Mouse (Mus musculus) heart, embryonic 13.5 days (tissue): Measurements from ENCODE around the gene Gm21454. TPM values are rescaled to one million over a fixed set of nuclear protein-coding genes. Genes with fewer than 3 reads are reported as not detected.
"Not testable (repeated sequence)": the region's sequence is repeated elsewhere in the genome, so short reads cannot be mapped to it uniquely, and the experiment has no call there.

Experiments
- ATAC-seq: fragments of 200-750 bp; cut with Nextera tagmentation; 2 replicates; pipeline ENCODE4 v1.8.0; 2017; ENCODE audit warnings: moderate TSS enrichment; ENCODE audit not compliant: insufficient number of reproducible peaks, low FRiP score, low TSS enrichment; ENCODE audit errors: extremely low read depth
- H3K27ac ChIP-seq: fragments of 300-500 bp; sonication (generic); replicated peaks from 2 replicates; pipeline ENCODE4 v1.5.1; 2015; ENCODE audit warnings: moderate library complexity, mild to moderate bottlenecking, inconsistent platforms
- H3K27me3 ChIP-seq: fragments of 300-500 bp; sonication (generic); replicated peaks from 2 replicates; pipeline ENCODE4 v1.6.1; 2015; ENCODE audit warnings: mild to moderate bottlenecking, inconsistent platforms
- H3K36me3 ChIP-seq: fragments of 300-500 bp; sonication (generic); 2 replicates; pipeline ENCODE4 v1.6.1; 2015; ENCODE audit warnings: mild to moderate bottlenecking, inconsistent platforms
- H3K4me1 ChIP-seq: fragments of 300-500 bp; sonication (generic); 2 replicates; pipeline ENCODE4 v1.6.1; 2015; ENCODE audit warnings: inconsistent platforms
- H3K4me2 ChIP-seq: fragments of 300-500 bp; sonication (generic); 2 replicates; pipeline ENCODE4 v1.6.1; 2015; ENCODE audit warnings: inconsistent platforms, mild to moderate bottlenecking, moderate library complexity
- H3K4me3 ChIP-seq: fragments of 300-500 bp; sonication (generic); 2 replicates; pipeline ENCODE4 v1.5.1; 2015; ENCODE audit warnings: moderate library complexity, mild to moderate bottlenecking, inconsistent platforms
- H3K9ac ChIP-seq: fragments of 300-500 bp; sonication (generic); 2 replicates; pipeline ENCODE4 v1.6.1; 2015; ENCODE audit warnings: inconsistent platforms, mild to moderate bottlenecking, moderate library complexity
- H3K9me3 ChIP-seq: fragments of 300-500 bp; sonication (generic); 2 replicates; pipeline ENCODE4 v1.6.1; 2016; ENCODE audit warnings: inconsistent platforms
- WGBS: fragments of 180-500 bp; shearing (Covaris S2); methylation state at CpG from one replicate; pipeline ENCODE4 v1.1.7; 2015; ENCODE audit warnings: mixed read lengths; 5-methylcytosine and 5-hydroxymethylcytosine counted together
- polyA plus RNA-seq: library from polyadenylated mRNA; unstranded; fragments of >200 nt; fragmentation: Nextera tagmentation; extraction: Ambion mirVana; gene quantifications from 2 replicates; pipeline ENCODE4 v1.2.1, GENCODE M21; 2015

Gene Gm21454
- not detected in 2 replicates for polyA plus RNA-seq

DNA sequence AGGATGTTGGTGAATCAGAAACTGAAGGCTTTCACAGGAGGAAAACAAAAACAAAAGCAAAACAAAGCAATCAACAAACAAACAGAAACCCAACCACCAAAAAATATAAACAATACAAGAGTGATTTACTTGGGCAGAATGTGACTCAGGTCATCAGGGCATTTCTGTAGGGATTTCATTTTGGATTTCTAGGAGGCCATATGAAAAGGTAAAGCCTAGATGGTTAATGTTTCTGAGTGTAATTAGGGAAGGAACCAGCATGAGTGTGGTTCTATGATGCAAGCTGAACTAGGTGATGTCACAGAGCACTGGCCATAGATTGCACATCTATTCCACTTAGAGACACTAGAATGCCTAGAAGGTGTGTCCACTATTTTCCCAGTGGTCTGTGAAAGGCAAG, at the start of gene Gm21454, which contains the start of gene Gm21440:
TSS of gene Gm21454 (plus strand) at position 352 of the 400 bp plus-strand sequence.
TSS of gene Gm21440 (plus strand) at position 301 of the 400 bp plus-strand sequence.
- H3K9me3 ChIP-seq, H3K27ac ChIP-seq, H3K27me3 ChIP-seq, H3K4me1 ChIP-seq, H3K36me3 ChIP-seq, H3K4me3 ChIP-seq, H3K4me2 ChIP-seq, ATAC-seq, H3K9ac ChIP-seq: not testable (repeated sequence)

DNA sequence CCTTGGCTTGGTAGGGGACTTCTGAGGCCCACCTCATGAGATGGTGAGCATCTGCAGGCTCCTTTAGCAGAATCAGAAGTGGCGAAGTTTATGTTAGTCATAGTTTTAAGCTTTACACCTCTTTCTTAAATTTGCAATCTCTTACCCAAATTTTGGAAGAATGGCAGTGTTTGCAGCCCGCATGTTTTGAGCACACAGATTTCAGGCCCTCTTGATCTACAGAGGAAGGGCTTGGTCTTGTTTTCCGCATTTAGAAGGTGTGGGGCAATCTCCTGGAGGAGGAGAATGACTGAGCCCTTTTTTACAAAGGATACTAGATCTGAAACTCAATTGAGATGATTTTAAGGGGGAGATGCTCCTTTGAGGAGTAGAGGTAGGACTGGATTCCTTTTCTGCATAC, 28.4 kb upstream of the Gm21454 start, which contains the start of gene Gm21828:
TSS of gene Gm21828 (minus strand) at position 101 of the 400 bp plus-strand sequence.
- not testable (repeated sequence) for H3K4me1 ChIP-seq, H3K4me3 ChIP-seq, H3K36me3 ChIP-seq, ATAC-seq, H3K4me2 ChIP-seq, H3K9ac ChIP-seq, H3K27ac ChIP-seq, H3K27me3 ChIP-seq, H3K9me3 ChIP-seq
- no CpG with 5 or more reads among the region's 3 CpGs for WGBS

DNA sequence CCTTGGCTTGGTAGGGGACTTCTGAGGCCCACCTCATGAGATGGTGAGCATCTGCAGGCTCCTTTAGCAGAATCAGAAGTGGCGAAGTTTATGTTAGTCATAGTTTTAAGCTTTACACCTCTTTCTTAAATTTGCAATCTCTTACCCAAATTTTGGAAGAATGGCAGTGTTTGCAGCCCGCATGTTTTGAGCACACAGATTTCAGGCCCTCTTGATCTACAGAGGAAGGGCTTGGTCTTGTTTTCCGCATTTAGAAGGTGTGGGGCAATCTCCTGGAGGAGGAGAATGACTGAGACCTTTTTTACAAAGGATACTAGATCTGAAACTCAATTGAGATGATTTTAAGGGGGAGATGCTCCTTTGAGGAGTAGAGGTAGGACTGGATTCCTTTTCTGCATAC, 96.7 kb downstream of the Gm21454 start, which contains the start of gene Gm21725:
TSS of gene Gm21725 (minus strand) at position 101 of the 400 bp plus-strand sequence.
- not testable (repeated sequence) for H3K9ac ChIP-seq, H3K9me3 ChIP-seq, H3K4me2 ChIP-seq, H3K27me3 ChIP-seq, H3K36me3 ChIP-seq, ATAC-seq, H3K4me3 ChIP-seq, H3K4me1 ChIP-seq, H3K27ac ChIP-seq
- no CpG with 5 or more reads among the region's 3 CpGs for WGBS

Other genes starting within 250 kb of the Gm21454 start
- gene Gm20807, start 209.6 kb upstream of the Gm21454 start, polyA plus RNA-seq, result not detected in 2 replicates
- not detected in 2 replicates for gene Gm21891, start 119.0 kb upstream of the Gm21454 start, polyA plus RNA-seq
- not detected in 2 replicates for gene Gm21425, start 90.5 kb upstream of the Gm21454 start, polyA plus RNA-seq
- not detected in 2 replicates for gene Gm21828, start 28.5 kb upstream of the Gm21454 start, polyA plus RNA-seq
- gene Gm21440, start 51 bp upstream of the Gm21454 start, polyA plus RNA-seq, result not detected in 2 replicates
- not detected in 2 replicates for gene Gm21725, start 96.6 kb downstream of the Gm21454 start, polyA plus RNA-seq
- not detected in 2 replicates for gene Gm21866, start 213.1 kb downstream of the Gm21454 start, polyA plus RNA-seq
- gene Gm20773, start 241.6 kb downstream of the Gm21454 start, polyA plus RNA-seq, result not detected in 2 replicates